ENCODE assay signal across 21 mouse cellular contexts in the genomic region with DNA sequence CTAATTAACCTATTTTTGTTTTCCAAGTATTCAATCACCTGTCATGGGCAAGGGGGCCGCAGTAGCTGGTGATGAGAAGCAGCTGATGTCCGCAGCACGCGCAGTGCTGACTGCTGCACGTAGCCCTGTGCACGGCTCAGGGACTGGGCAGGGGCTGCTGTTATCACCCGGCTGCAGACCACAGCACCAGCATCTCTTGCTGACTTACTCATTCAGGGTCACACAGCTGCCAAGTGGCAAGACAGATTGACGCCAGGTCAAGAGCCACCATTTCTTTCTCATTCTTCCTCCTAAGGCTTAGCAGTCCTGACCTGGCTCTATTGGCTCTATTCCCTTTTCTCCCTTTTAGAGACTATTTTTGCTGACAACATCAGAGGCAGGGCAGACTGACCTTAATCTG. TPM values are rescaled to one million over a fixed set of nuclear protein-coding genes. Genes with fewer than 3 reads are reported as not detected.
DNase-seq lines count a peak whose midpoint lies in the region; ATAC-seq and TF ChIP-seq lines count a peak whose summit lies in the region.
"Had no signal": no experiment of that assay in that cellular context is flagged by ENCODE, and none has a peak within 500 bp of the region (broad histone marks: within the 10 kb centered on the region; RNA-seq: fewer than 3 reads in every experiment).

No protein-coding gene starts in this region.

- WGBS in kidney, embryonic 16.5 days = 37% methylated on average over 8 of the region's 8 CpGs
- 50% methylated on average over 8 of the region's 8 CpGs for WGBS in kidney, adult 2 months
- WGBS in liver, embryonic 16.5 days (ENCODE audit: insufficient replicate concordance) = 49% methylated on average over 8 of the region's 8 CpGs

- TF ChIP-seq CTCF in kidney, adult 2 months (conservative IDR thresholded peaks at IDR 0.05; ENCODE audit: insufficient read depth, insufficient read length, low read depth, low read length) = no peak

- H3K9me3 ChIP-seq in kidney, embryonic 16.5 days (ENCODE audit: low read length) = no peaks in the 10 kb centered on the region
- H3K9me3 ChIP-seq in liver, embryonic 16.5 days (replicated peaks; ENCODE audit: control insufficient read depth, low read length) = no peaks in the 10 kb centered on the region
- H3K9me3 ChIP-seq: G1E; hindbrain, embryonic 13.5 days; limb, embryonic 13.5 days; neural tube, embryonic 13.5 days had no signal

- DNase-seq in adrenal gland, postnatal 14 days = peak; percentile 49
- DNase-seq in adrenal gland, postnatal 10 days = no peak
- no peak for DNase-seq in kidney, adult 2 months
- DNase-seq in gastrocnemius, postnatal 4 days (ENCODE audit: low spot score in 2 of 2) = no peak
- no peak for DNase-seq in lung, postnatal 36 days
- DNase-seq: cerebellum, adult 8-10 months; gastrocnemius, postnatal 10 days; heart, adult 18-20 months; kidney, postnatal 4 days; layer of hippocampus, adult 9-11 months; midbrain, embryonic 14.5 days; thymus, postnatal 25 days had no signal

- H3K27me3 ChIP-seq in kidney, embryonic 16.5 days (ENCODE audit: insufficient read depth, low read length) = no peaks in the 10 kb centered on the region
- no peaks in the 10 kb centered on the region for H3K27me3 ChIP-seq in kidney, adult 2 months (replicated peaks; ENCODE audit: control insufficient read depth, insufficient read depth, low read length)
- H3K27me3 ChIP-seq in liver, embryonic 16.5 days (ENCODE audit: control insufficient read depth, insufficient read depth, low read depth, low read length) = no peaks in the 10 kb centered on the region
- H3K27me3 ChIP-seq: hindbrain, embryonic 13.5 days; limb, embryonic 13.5 days; neural tube, embryonic 13.5 days had no signal

- peaks cover 98% of the 10 kb centered on the region for H3K36me3 ChIP-seq in kidney, embryonic 16.5 days (ENCODE audit: insufficient read depth, low read length)
- peaks cover 12% of the 10 kb centered on the region for H3K36me3 ChIP-seq in kidney, adult 2 months (ENCODE audit: control insufficient read depth, insufficient read depth, low read length)
- H3K36me3 ChIP-seq in liver, embryonic 16.5 days (ENCODE audit: control insufficient read depth, insufficient read depth) = peaks cover 81% of the 10 kb centered on the region

- no peaks in the 10 kb centered on the region for H3K4me1 ChIP-seq in kidney, embryonic 16.5 days (ENCODE audit: insufficient read depth, low read length)
- H3K4me1 ChIP-seq in kidney, adult 2 months (ENCODE audit: control insufficient read depth, insufficient read depth, low read length) = no peaks in the 10 kb centered on the region
- H3K4me1 ChIP-seq in liver, embryonic 16.5 days (ENCODE audit: control insufficient read depth, low read depth, low read length) = peaks cover 53% of the 10 kb centered on the region
- H3K4me1 ChIP-seq: hindbrain, embryonic 13.5 days; limb, embryonic 13.5 days; neural tube, embryonic 13.5 days had no signal

- H3K9ac ChIP-seq in kidney, embryonic 16.5 days (replicated peaks; ENCODE audit: low read length) = no peak overlapping the region
- H3K9ac ChIP-seq in liver, embryonic 16.5 days (ENCODE audit: low read depth, low read length) = peak overlapping the region; percentile 37
- H3K9ac ChIP-seq: hindbrain, embryonic 13.5 days; limb, embryonic 13.5 days; neural tube, embryonic 13.5 days had no signal

- H3K27ac ChIP-seq in kidney, embryonic 16.5 days (ENCODE audit: low read length) = no peak overlapping the region
- no peak overlapping the region for H3K27ac ChIP-seq in kidney, adult 2 months (ENCODE audit: insufficient read depth, low read depth, low read length)
- H3K27ac ChIP-seq in liver, embryonic 16.5 days (ENCODE audit: low read length) = peak overlapping the region; percentile 74
- H3K27ac ChIP-seq: hindbrain, embryonic 13.5 days; limb, embryonic 13.5 days; neural tube, embryonic 13.5 days had no signal

- TF ChIP-seq POLR2A in kidney, adult 2 months (IDR thresholded peaks at IDR 0.05; ENCODE audit: low read depth, low read length) = no peak

- no peak overlapping the region for H3K4me2 ChIP-seq in kidney, embryonic 16.5 days (replicated peaks; ENCODE audit: low read depth, low read length)
- H3K4me2 ChIP-seq in liver, embryonic 16.5 days (ENCODE audit: low read depth, low read length) = peak overlapping the region; percentile 40
- H3K4me2 ChIP-seq: hindbrain, embryonic 13.5 days; limb, embryonic 13.5 days; neural tube, embryonic 13.5 days had no signal

- no peak overlapping the region for H3K4me3 ChIP-seq in kidney, embryonic 16.5 days (ENCODE audit: low read length)
- no peak overlapping the region for H3K4me3 ChIP-seq in kidney, adult 2 months (ENCODE audit: insufficient read depth, low read depth, low read length)
- H3K4me3 ChIP-seq in liver, embryonic 16.5 days (ENCODE audit: low read depth, low read length) = no peak overlapping the region
- H3K4me3 ChIP-seq: erythroblast, embryonic 14.5 days; hindbrain, embryonic 13.5 days; limb, embryonic 13.5 days; neural tube, embryonic 13.5 days had no signal

- ATAC-seq in kidney, embryonic 16.5 days (ENCODE audit: low FRiP score, low TSS enrichment) = 0 out of 2 replicates have a peak, but pooled peaks have one; percentile 37
- ATAC-seq in erythroid progenitor cell, adult 5-6 weeks (replicated peaks; ENCODE audit: low FRiP score, poor library complexity, severe bottlenecking) = peak; percentile 33
- peak; percentile 66 for ATAC-seq in liver, embryonic 16.5 days (ENCODE audit: low read depth)
- ATAC-seq: forebrain, embryonic 14.5 days had no signal

RNA-seq across cellular contexts. Expression of gene Znfx1, which starts 23.4 kb away (rescaled TPM):
- 37.7 and 43.5 TPM in 2 replicates for total RNA-seq in adrenal gland, postnatal 14 days (2021)
- 10 to 100 TPM; 31.2 to 36.5 TPM for total RNA-seq in adrenal gland, postnatal 10 days (2021)
- polyA plus RNA-seq in kidney, embryonic 16.5 days (2015; fragmentation: Nextera tagmentation; extraction: Ambion mirVana) = 11.8 TPM in 2 replicates
- 58.7 and 60.9 TPM in 2 replicates for polyA plus RNA-seq in kidney, adult 2 months (2012; rRNA removed)
- total RNA-seq in erythroid progenitor cell, adult 5-6 weeks (2015; ENCODE audit: low replicate concordance) = 44.0 and 51.2 TPM in 2 replicates
- 51.1 and 70.8 TPM in 2 replicates for total RNA-seq in erythroid progenitor cell, adult 5-6 weeks (2017; ENCODE audit: low replicate concordance)
- 10.2 and 11.8 TPM in 2 replicates for polyA plus RNA-seq in liver, embryonic 16.5 days (2015; fragmentation: Nextera tagmentation; extraction: Ambion mirVana)
- 10 to 100 TPM; 17.9 to 18.6 TPM for total RNA-seq in gastrocnemius, postnatal 4 days (2021)

RNA-seq across cellular contexts. Expression of gene Ddx27, which starts 24.4 kb away (rescaled TPM):
- 34.6 and 43.0 TPM in 2 replicates for total RNA-seq in adrenal gland, postnatal 14 days (2021)
- total RNA-seq in adrenal gland, postnatal 10 days (2021) = 10 to 100 TPM; 32.1 to 34.6 TPM
- 57.6 and 59.2 TPM in 2 replicates for polyA plus RNA-seq in kidney, embryonic 16.5 days (2015; fragmentation: Nextera tagmentation; extraction: Ambion mirVana)
- polyA plus RNA-seq in kidney, adult 2 months (2012; rRNA removed) = 14.9 and 15.0 TPM in 2 replicates
- 31.4 and 35.6 TPM in 2 replicates for total RNA-seq in erythroid progenitor cell, adult 5-6 weeks (2015; ENCODE audit: low replicate concordance)
- 44.6 and 49.5 TPM in 2 replicates for total RNA-seq in erythroid progenitor cell, adult 5-6 weeks (2017; ENCODE audit: low replicate concordance)
- polyA plus RNA-seq in liver, embryonic 16.5 days (2015; fragmentation: Nextera tagmentation; extraction: Ambion mirVana) = 32.9 and 36.0 TPM in 2 replicates
- total RNA-seq in gastrocnemius, postnatal 4 days (2021) = 10 to 100 TPM; 19.1 to 22.9 TPM

RNA-seq across cellular contexts. Expression of gene Stau1, which starts 43.3 kb away (rescaled TPM):
- total RNA-seq in adrenal gland, postnatal 14 days (2021) = 69.9 and 70.8 TPM in 2 replicates
- total RNA-seq in adrenal gland, postnatal 10 days (2021) = 10 to 100 TPM; 62.2 to 67.7 TPM
- 92.0 and 98.8 TPM in 2 replicates for polyA plus RNA-seq in kidney, embryonic 16.5 days (2015; fragmentation: Nextera tagmentation; extraction: Ambion mirVana)
- 25.7 and 34.2 TPM in 2 replicates for polyA plus RNA-seq in kidney, adult 2 months (2012; rRNA removed)
- total RNA-seq in erythroid progenitor cell, adult 5-6 weeks (2015; ENCODE audit: low replicate concordance) = 25.2 and 42.5 TPM in 2 replicates
- total RNA-seq in erythroid progenitor cell, adult 5-6 weeks (2017; ENCODE audit: low replicate concordance) = 47.6 and 55.7 TPM in 2 replicates
- polyA plus RNA-seq in liver, embryonic 16.5 days (2015; fragmentation: Nextera tagmentation; extraction: Ambion mirVana) = 27.7 and 29.6 TPM in 2 replicates
- total RNA-seq in gastrocnemius, postnatal 4 days (2021) = 10 to 100 TPM; 63.1 to 64.5 TPM
